Mouse (Mus musculus) forebrain, postnatal 0 days (tissue): ENCODE measurements at regions not wholly inside any gene's neighbourhood (a gene's known extent, or its start where the extent isn't known, plus 50 kb on each side); places are given as distances from the start of the nearest gene placed in this dataset.

Experiments used
- ATAC-seq: fragments of 200-750 bp; cut with Nextera tagmentation; 2 replicates; pipeline ENCODE4 v1.8.0; 2017; ENCODE audit warnings: mild to moderate bottlenecking, moderate library complexity
- DNase-seq: peaks from one replicate; pipeline ENCODE4 v3.0.0-alpha.2; 2015
- H3K27ac ChIP-seq: fragments of 300-500 bp; sonication (generic); 2 replicates; pipeline ENCODE4 v1.5.1; 2014; ENCODE audit warnings: low read depth, mild to moderate bottlenecking, antibody characterized with exemption, low read length, moderate library complexity, mixed read lengths
- H3K27me3 ChIP-seq: fragments of 300-500 bp; sonication (generic); 2 replicates; pipeline ENCODE4 v1.6.1; 2014; ENCODE audit warnings: mild to moderate bottlenecking, low read length, mixed read lengths; ENCODE audit not compliant: insufficient read depth
- H3K36me3 ChIP-seq: fragments of 300-500 bp; sonication (generic); 2 replicates; pipeline ENCODE4 v1.6.1; 2014; ENCODE audit warnings: mild to moderate bottlenecking, moderate library complexity; ENCODE audit not compliant: insufficient read depth
- H3K4me1 ChIP-seq: fragments of 300-500 bp; sonication (generic); 2 replicates; pipeline ENCODE4 v1.6.1; 2014; ENCODE audit warnings: antibody characterized with exemption; ENCODE audit not compliant: insufficient read depth
- H3K4me2 ChIP-seq: fragments of 300-500 bp; sonication (generic); 2 replicates; pipeline ENCODE4 v1.6.1; 2014; ENCODE audit warnings: low read depth, mild to moderate bottlenecking, moderate library complexity
- H3K4me3 ChIP-seq: fragments of 300-500 bp; sonication (generic); 2 replicates; pipeline ENCODE4 v1.5.1; 2014; ENCODE audit warnings: low read depth, low read length, mixed read lengths
- H3K9ac ChIP-seq: fragments of 300-500 bp; sonication (generic); 2 replicates; pipeline ENCODE4 v1.6.1; 2014; ENCODE audit warnings: mild to moderate bottlenecking
- H3K9me3 ChIP-seq: fragments of 300-500 bp; sonication (generic); 2 replicates; pipeline ENCODE4 v1.6.1; 2016; ENCODE audit warnings: low read length
- CTCF ChIP-seq: sonication (generic); IDR thresholded peaks from 2 replicates; pipeline ENCODE4 v1.5.1; 2016; ENCODE audit warnings: antibody characterized with exemption, control low read depth, low read depth
- WGBS: fragments of 180-500 bp; shearing (Covaris S2); extraction: QIAGEN DNeasy Blood & Tissue Kit; methylation state at CpG from one replicate; pipeline ENCODE4 v1.1.7; 2014; 5-methylcytosine and 5-hydroxymethylcytosine counted together

- ATAC-seq, result no peak
- WGBS, result 42% methylated on average over 3 of the region's 3 CpGs
- H3K4me1 ChIP-seq, result no peaks in the 10 kb centered on the region
These were observed 173.1 kb upstream of the Zfp804b start for GRCm38 (mm10) chr5:7517520-7518181.

GRCm38 (mm10) chr5:7532686-7533199 lies 188.2 kb upstream of the Zfp804b start:
- H3K9me3 ChIP-seq, result no peaks in the 10 kb centered on the region
- no peak for TF ChIP-seq CTCF
- no peaks in the 10 kb centered on the region for H3K4me1 ChIP-seq
- no peak overlapping the region for H3K9ac ChIP-seq
- DNase-seq (no peak), ATAC-seq (no peak)
- no peak overlapping the region for H3K4me2 ChIP-seq
- H3K36me3 ChIP-seq, result no peaks in the 10 kb centered on the region
- no peak overlapping the region for H3K27ac ChIP-seq
- no peaks in the 10 kb centered on the region for H3K27me3 ChIP-seq
- 91% methylated on average over 1 of the region's 1 CpGs for WGBS
- H3K4me3 ChIP-seq, result no peak overlapping the region

More at GRCm38 (mm10) chr5:7517520-7518181, 173.1 kb upstream of the Zfp804b start:
- Histone ChIP-seq H3K36me3 (no peaks in the 10 kb centered on the region), H3K27ac (no peak overlapping the region), H3K9ac (no peak overlapping the region), H3K27me3 (no peaks in the 10 kb centered on the region), H3K9me3 (no peaks in the 10 kb centered on the region), H3K4me3 (no peak overlapping the region), H3K4me2 (no peak overlapping the region)
- no peak for TF ChIP-seq CTCF
- no peak for DNase-seq

- no peak for DNase-seq
- TF ChIP-seq CTCF, result no peak
- Histone ChIP-seq H3K9ac (no peak overlapping the region), H3K4me1 (no peaks in the 10 kb centered on the region), H3K36me3 (no peaks in the 10 kb centered on the region), H3K4me3 (no peak overlapping the region), H3K27ac (no peak overlapping the region), H3K4me2 (no peak overlapping the region), H3K9me3 (no peaks in the 10 kb centered on the region), H3K27me3 (no peaks in the 10 kb centered on the region)
- 59% methylated on average over 2 of the region's 2 CpGs for WGBS
- ATAC-seq, result no peak
These were observed 195.5 kb upstream of the Zfp804b start for GRCm38 (mm10) chr5:7539812-7540645.

- Histone ChIP-seq H3K4me2 (no peak overlapping the region), H3K27me3 (no peaks in the 10 kb centered on the region), H3K9me3 (no peaks in the 10 kb centered on the region), H3K4me3 (no peak overlapping the region), H3K4me1 (no peaks in the 10 kb centered on the region), H3K36me3 (no peaks in the 10 kb centered on the region), H3K9ac (no peak overlapping the region), H3K27ac (no peak overlapping the region)
- 84% methylated on average over 4 of the region's 4 CpGs for WGBS
- no peak for ATAC-seq
- no peak for TF ChIP-seq CTCF
- no peak for DNase-seq
These were observed 196.1 kb upstream of the Zfp804b start for GRCm38 (mm10) chr5:7540646-7541038.

GRCm38 (mm10) chr5:7543857-7544256 lies 199.3 kb upstream of the Zfp804b start:
- no peak for TF ChIP-seq CTCF
- no peaks in the 10 kb centered on the region for H3K36me3 ChIP-seq
- no peak overlapping the region for H3K4me3 ChIP-seq
- H3K4me1 ChIP-seq, result no peaks in the 10 kb centered on the region
- H3K27me3 ChIP-seq, result no peaks in the 10 kb centered on the region
- WGBS, result 63% methylated on average over 3 of the region's 3 CpGs
- DNase-seq (no peak), ATAC-seq (no peak)
- no peak overlapping the region for H3K4me2 ChIP-seq
- H3K27ac ChIP-seq, result no peak overlapping the region
- H3K9ac ChIP-seq, result no peak overlapping the region
- H3K9me3 ChIP-seq, result no peaks in the 10 kb centered on the region

- H3K4me1 ChIP-seq, result no peaks in the 10 kb centered on the region
- no peaks in the 10 kb centered on the region for H3K27me3 ChIP-seq
- 50% methylated on average over 2 of the region's 2 CpGs for WGBS
- H3K4me2 ChIP-seq, result no peak overlapping the region
- H3K9ac ChIP-seq, result no peak overlapping the region
- no peaks in the 10 kb centered on the region for H3K9me3 ChIP-seq
- H3K4me3 ChIP-seq, result no peak overlapping the region
- TF ChIP-seq CTCF, result no peak
- no peaks in the 10 kb centered on the region for H3K36me3 ChIP-seq
- ATAC-seq (peak; percentile 96), DNase-seq (peak; percentile 4)
- no peak overlapping the region for H3K27ac ChIP-seq
These were observed 235.9 kb upstream of the Zfp804b start for GRCm38 (mm10) chr5:7580413-7580812.

- Histone ChIP-seq H3K27ac (no peak overlapping the region), H3K4me3 (no peak overlapping the region), H3K4me2 (no peak overlapping the region), H3K9ac (no peak overlapping the region), H3K9me3 (no peaks in the 10 kb centered on the region), H3K36me3 (no peaks in the 10 kb centered on the region), H3K4me1 (no peaks in the 10 kb centered on the region), H3K27me3 (no peaks in the 10 kb centered on the region)
- ATAC-seq (no peak), DNase-seq (no peak)
- TF ChIP-seq CTCF, result no peak
These were observed 242.0 kb upstream of the Zfp804b start for GRCm38 (mm10) chr5:7586547-7586946.
